Mouse (Mus musculus): ENCODE data around the gene Cops9. TPM values are rescaled to one million over a fixed set of nuclear protein-coding genes. Genes with fewer than 3 reads are reported as not detected.

Gene Cops9
- total RNA-seq, 2 experiments from 2014 or later, result 332 to 335 TPM

- DNase-seq, result no peak
Measured at GRCm38 (mm10) chr1:92647026-92647425, 5.2 kb upstream of the Cops9 start.

- DNase-seq, result peak in 1 of 2 experiments; percentile 32
Measured at GRCm38 (mm10) chr1:92646601-92647000, 4.8 kb upstream of the Cops9 start.

- DNase-seq, result no peak
Measured at GRCm38 (mm10) chr1:92646111-92646510, 4.3 kb upstream of the Cops9 start.

- no peak for DNase-seq
Measured at GRCm38 (mm10) chr1:92644916-92645315, 3.1 kb upstream of the Cops9 start.

- no peak for DNase-seq
Measured at GRCm38 (mm10) chr1:92643691-92644090, 1.9 kb upstream of the Cops9 start.

GRCm38 (mm10) chr1:92640393-92640792 is 1.4 kb downstream of the Cops9 start:
- no peak for DNase-seq

- DNase-seq, result no peak
Measured at GRCm38 (mm10) chr1:92638736-92639135, 3.0 kb downstream of the Cops9 start.

- peak; percentile 52 to 72 for DNase-seq
Measured at GRCm38 (mm10) chr1:92638181-92638580, 3.6 kb downstream of the Cops9 start.

GRCm38 (mm10) chr1:92637501-92638172 is 4.1 kb downstream of the Cops9 start:
- no peak for DNase-seq

- DNase-seq, result no peak
Measured at GRCm38 (mm10) chr1:92636676-92637075, 5.1 kb downstream of the Cops9 start.

- DNase-seq, result no peak
Measured at GRCm38 (mm10) chr1:92636015-92636414, 5.8 kb downstream of the Cops9 start.

- DNase-seq, result no peak
Measured at GRCm38 (mm10) chr1:92634976-92635599, 6.7 kb downstream of the Cops9 start.

- DNase-seq, result no peak
Measured at GRCm38 (mm10) chr1:92634569-92634968, 7.2 kb downstream of the Cops9 start.

GRCm38 (mm10) chr1:92633726-92634125 is 8.1 kb downstream of the Cops9 start:
- peak in 1 of 2 experiments; percentile 37 for DNase-seq

- DNase-seq, result no peak
Measured at GRCm38 (mm10) chr1:92632948-92633347, 8.8 kb downstream of the Cops9 start.

GRCm38 (mm10) chr1:92632196-92632595 is 9.6 kb downstream of the Cops9 start:
- DNase-seq, result no peak

- no peak for DNase-seq
Measured at GRCm38 (mm10) chr1:92628227-92628626, 13.6 kb downstream of the Cops9 start.

GRCm38 (mm10) chr1:92618360-92618759 is 23.4 kb downstream of the Cops9 start:
- peak; percentile 89 to 93 for DNase-seq

GRCm38 (mm10) chr1:92617488-92617887 is 24.3 kb downstream of the Cops9 start, which contains the start of gene Olfr12:
Gene Olfr12, plus strand, starts transcription at chr1:92617788.
- DNase-seq, result no peak

GRCm38 (mm10) chr1:92616046-92616445 is 25.7 kb downstream of the Cops9 start:
- no peak for DNase-seq

GRCm38 (mm10) chr1:92614516-92614915 is 27.3 kb downstream of the Cops9 start:
- DNase-seq, result no peak

- no peak for DNase-seq
Measured at GRCm38 (mm10) chr1:92613175-92613574, 28.6 kb downstream of the Cops9 start.

GRCm38 (mm10) chr1:92611008-92611407 is 30.8 kb downstream of the Cops9 start:
- DNase-seq, result peak; percentile 38 to 59

- no peak for DNase-seq
Measured at GRCm38 (mm10) chr1:92607711-92608110, 34.1 kb downstream of the Cops9 start.
